Mouse (Mus musculus): ENCODE results near the gene Fgf15. TPM values are rescaled to one million over a fixed set of nuclear protein-coding genes. Genes with fewer than 3 reads are reported as not detected.

Fgf15 gene
- polyA plus RNA-seq, 1 experiment from 2014 or later: 1.5 TPM

- peaks cover 36% of the 10 kb centered on the region for H3K36me3 ChIP-seq
- H3K27me3 ChIP-seq (ENCODE audit: insufficient read depth, poor library complexity, severe bottlenecking): no peaks in the 10 kb centered on the region
- WGBS: 66% methylated on average over 4 of the region's 4 CpGs
- no peak overlapping the region for H3K4me3 ChIP-seq
- DNase-seq (ENCODE audit: low spot score): no peak
- H3K9me3 ChIP-seq: no peaks in the 10 kb centered on the region
- H3K4me1 ChIP-seq: peaks cover 23% of the 10 kb centered on the region
- peak overlapping the region; percentile 18; the same call in 1 of the 2 replicates for H3K27ac ChIP-seq
These were observed 31.9 kb downstream of the Fgf15 start for GRCm38 (mm10) chr7:144928009-144928888.

GRCm38 (mm10) chr7:144928889-144929210 is 32.5 kb downstream of the Fgf15 start:
- peaks cover 42% of the 10 kb centered on the region for H3K36me3 ChIP-seq
- DNase-seq (ENCODE audit: low spot score): no peak
- whole genome bisulfite sequencing: 77% methylated on average over 6 of the region's 6 CpGs
- no peak overlapping the region for H3K4me3 ChIP-seq
- no peaks in the 10 kb centered on the region for H3K27me3 ChIP-seq (ENCODE audit: insufficient read depth, poor library complexity, severe bottlenecking)
- H3K4me1 ChIP-seq: peaks cover 23% of the 10 kb centered on the region
- H3K27ac ChIP-seq: 0 out of 2 replicates have a peak overlapping the region, but pooled peaks have one; percentile 18
- no peaks in the 10 kb centered on the region for H3K9me3 ChIP-seq

DNA sequence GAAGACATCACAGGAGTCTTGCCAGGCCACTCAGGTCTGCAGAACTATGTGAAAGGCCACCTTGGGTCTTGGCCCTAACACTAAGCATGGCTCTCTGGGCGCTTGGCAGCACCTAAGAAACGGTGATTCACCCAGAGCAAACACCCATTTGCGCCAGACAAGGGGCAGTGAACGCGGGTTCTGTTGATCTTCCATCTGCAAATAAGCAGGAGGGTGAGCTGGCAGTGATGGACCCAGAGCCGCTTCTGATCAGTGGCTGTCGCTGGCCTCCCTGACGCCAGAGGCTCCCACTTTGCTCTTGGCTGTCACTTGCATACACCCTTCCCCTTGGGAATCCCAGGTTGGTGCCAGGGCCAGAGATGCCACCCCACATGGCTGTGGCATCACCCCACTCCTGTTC is 33.2 kb downstream of the Fgf15 start:
- no peaks in the 10 kb centered on the region for H3K27me3 ChIP-seq (ENCODE audit: insufficient read depth, poor library complexity, severe bottlenecking)
- H3K9me3 ChIP-seq: no peaks in the 10 kb centered on the region
- DNase-seq (ENCODE audit: low spot score): no peak
- H3K27ac ChIP-seq: no peak overlapping the region
- H3K4me1 ChIP-seq: peaks cover 23% of the 10 kb centered on the region
- H3K4me3 ChIP-seq: no peak overlapping the region
- H3K36me3 ChIP-seq: peaks cover 46% of the 10 kb centered on the region
- 77% methylated on average over 8 of the region's 8 CpGs for WGBS

DNA sequence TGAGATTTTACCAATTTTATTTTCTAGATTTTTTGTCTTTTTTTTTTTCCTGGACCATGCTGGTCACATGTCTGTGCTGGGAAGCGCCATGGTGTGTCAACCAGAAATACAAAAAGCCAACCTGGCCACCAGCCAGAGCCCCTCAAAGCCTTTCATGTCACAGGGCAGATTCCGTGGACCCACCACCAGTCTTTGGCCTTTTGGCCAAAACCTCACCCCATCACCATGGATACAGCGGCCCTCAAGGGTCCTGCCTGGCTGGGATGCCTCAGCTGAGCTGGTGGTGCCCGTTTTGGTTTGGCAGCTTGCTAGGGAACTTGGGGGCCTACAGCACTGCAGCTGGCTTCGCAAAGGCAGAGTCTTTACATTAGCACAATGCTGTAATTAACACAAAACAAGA is 33.6 kb downstream of the Fgf15 start:
- DNase-seq (ENCODE audit: low spot score): no peak
- Histone ChIP-seq H3K27me3 (ENCODE audit: insufficient read depth, poor library complexity, severe bottlenecking) (no peaks in the 10 kb centered on the region), H3K4me1 (peaks cover 23% of the 10 kb centered on the region), H3K4me3 (no peak overlapping the region), H3K9me3 (no peaks in the 10 kb centered on the region), H3K27ac (no peak overlapping the region), H3K36me3 (peaks cover 49% of the 10 kb centered on the region)
- WGBS: 79% methylated on average over 5 of the region's 5 CpGs

DNA sequence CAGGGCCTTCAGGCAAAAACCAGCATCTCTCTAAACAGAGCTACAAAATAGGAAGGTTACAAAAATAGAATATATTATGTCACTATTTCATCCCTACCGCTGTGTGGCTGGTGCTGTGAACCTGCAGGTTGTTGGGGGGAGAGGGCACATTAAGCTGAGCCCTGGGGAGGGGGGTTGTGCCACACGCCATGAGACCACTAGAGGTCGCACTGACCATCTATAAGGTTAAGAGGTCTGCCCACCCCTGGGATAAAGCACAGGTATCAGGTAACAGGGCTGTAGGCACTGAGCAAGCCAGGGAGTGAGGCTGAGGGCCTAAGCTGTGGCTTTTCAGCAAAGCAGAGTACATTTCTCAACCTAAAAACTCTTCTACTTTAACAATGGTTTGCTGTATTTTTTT is 35.4 kb downstream of the Fgf15 start:
- WGBS: 19% methylated on average over 3 of the region's 3 CpGs
- Histone ChIP-seq H3K9me3 (no peaks in the 10 kb centered on the region), H3K36me3 (peaks cover 67% of the 10 kb centered on the region), H3K4me3 (no peak overlapping the region), H3K27ac (no peak overlapping the region), H3K27me3 (ENCODE audit: insufficient read depth, poor library complexity, severe bottlenecking) (no peaks in the 10 kb centered on the region), H3K4me1 (peaks cover 33% of the 10 kb centered on the region)
- no peak for DNase-seq (ENCODE audit: low spot score)

DNA sequence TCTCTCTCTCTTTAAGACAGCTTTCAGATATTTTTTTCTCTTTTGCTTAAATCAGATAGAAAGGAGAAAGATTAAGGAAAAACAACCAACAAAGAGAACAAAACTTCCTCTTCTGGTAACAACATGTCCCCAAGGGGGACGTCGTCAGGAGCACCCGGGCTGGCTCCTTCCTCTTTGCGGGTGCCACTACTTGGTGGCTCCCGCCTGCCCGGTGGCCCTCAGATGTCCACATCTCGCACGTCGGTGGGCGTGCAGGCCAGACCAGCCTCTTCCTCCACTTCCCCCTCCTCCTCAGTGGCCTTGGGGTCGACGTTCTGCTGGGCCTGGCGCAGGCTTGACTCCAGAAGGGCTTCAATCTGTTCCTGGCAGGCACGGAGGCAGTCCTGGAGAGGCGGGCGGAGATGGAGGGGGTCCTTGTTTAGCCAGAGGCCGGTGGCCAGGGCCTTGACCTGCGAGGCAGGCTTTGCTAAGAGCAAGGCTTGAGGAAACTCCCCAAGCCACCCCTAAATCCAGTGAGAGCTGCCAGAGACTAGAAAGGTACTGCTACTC is 36.1 kb downstream of the Fgf15 start:
- 78% methylated on average over 18 of the region's 18 CpGs for WGBS
- H3K36me3 ChIP-seq: peaks cover 73% of the 10 kb centered on the region
- no peaks in the 10 kb centered on the region for H3K27me3 ChIP-seq (ENCODE audit: insufficient read depth, poor library complexity, severe bottlenecking)
- H3K4me1 ChIP-seq: peaks cover 34% of the 10 kb centered on the region
- H3K27ac ChIP-seq: 0 out of 2 replicates have a peak overlapping the region, but pooled peaks have one; percentile 13
- no peak overlapping the region for H3K4me3 ChIP-seq
- H3K9me3 ChIP-seq: no peaks in the 10 kb centered on the region
- DNase-seq (ENCODE audit: low spot score): no peak

DNA sequence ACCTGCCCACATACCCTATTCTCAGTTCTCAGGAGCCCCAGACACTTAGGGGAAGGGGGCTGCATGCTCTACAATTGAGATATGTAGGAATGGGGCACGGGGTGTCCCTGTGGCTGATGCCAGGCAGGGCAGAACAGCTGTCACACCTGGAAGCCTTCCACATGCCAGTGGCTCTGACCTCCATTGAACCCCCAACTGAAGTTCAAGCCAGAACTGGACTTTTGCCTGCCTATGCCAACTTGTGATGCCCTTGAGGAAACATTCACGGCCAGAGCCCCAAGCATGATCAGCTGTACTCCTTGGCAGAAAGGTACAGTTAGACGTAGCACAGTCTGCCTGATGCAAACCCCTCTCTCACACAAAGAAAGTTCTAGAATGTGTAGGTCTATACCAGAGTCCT is 37.0 kb downstream of the Fgf15 start:
- H3K4me1 ChIP-seq: peaks cover 33% of the 10 kb centered on the region
- no peaks in the 10 kb centered on the region for H3K27me3 ChIP-seq (ENCODE audit: insufficient read depth, poor library complexity, severe bottlenecking)
- H3K27ac ChIP-seq: no peak overlapping the region
- no peak overlapping the region for H3K4me3 ChIP-seq
- no peak for DNase-seq (ENCODE audit: low spot score)
- peaks cover 76% of the 10 kb centered on the region for H3K36me3 ChIP-seq
- no peaks in the 10 kb centered on the region for H3K9me3 ChIP-seq
- WGBS: 82% methylated on average over 3 of the region's 3 CpGs

DNA sequence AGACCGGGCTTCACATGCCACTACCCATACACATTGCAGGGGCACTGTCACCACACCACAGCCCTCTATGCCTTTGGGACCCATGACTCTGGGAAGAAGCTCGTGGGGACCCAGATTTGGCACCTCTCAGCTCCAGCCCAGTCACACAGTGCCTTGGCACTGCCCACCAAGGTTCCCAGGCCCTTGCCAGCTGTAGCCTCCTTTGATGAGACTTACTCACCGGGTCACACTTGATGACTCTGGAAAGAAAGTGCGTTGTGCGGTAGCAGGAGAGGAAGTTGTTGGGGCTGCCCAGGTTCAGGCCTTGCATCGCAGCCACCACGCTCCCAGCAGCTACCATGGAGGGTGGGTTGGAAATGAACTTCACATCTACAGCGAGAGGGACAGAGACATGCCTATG is 37.5 kb downstream of the Fgf15 start:
- no peaks in the 10 kb centered on the region for H3K27me3 ChIP-seq (ENCODE audit: insufficient read depth, poor library complexity, severe bottlenecking)
- peaks cover 76% of the 10 kb centered on the region for H3K36me3 ChIP-seq
- H3K27ac ChIP-seq: no peak overlapping the region
- H3K4me1 ChIP-seq: peaks cover 29% of the 10 kb centered on the region
- 88% methylated on average over 8 of the region's 8 CpGs for WGBS
- no peaks in the 10 kb centered on the region for H3K9me3 ChIP-seq
- no peak for DNase-seq (ENCODE audit: low spot score)
- H3K4me3 ChIP-seq: no peak overlapping the region

DNA sequence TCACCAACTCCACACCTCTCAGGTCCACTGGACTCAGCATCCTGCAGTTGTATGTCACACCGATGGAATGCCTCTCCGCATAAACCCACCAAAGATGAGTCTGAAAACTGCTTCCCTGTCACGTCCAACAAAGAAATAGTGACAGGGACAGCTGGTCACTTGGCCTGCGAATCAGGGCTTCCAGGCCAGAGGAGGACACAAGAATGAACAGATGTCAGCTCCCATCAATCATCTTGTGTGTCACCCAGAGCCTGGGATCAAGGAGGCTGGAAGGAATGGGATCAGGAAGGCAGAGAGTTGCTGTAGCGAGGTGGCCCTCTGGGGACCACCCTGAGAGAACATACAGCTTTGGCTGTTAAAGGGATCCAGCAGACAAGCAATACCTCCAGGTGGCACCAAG is 38.6 kb downstream of the Fgf15 start:
- Histone ChIP-seq H3K4me1 (peaks cover 25% of the 10 kb centered on the region), H3K27ac (no peak overlapping the region), H3K4me3 (no peak overlapping the region), H3K9me3 (no peaks in the 10 kb centered on the region), H3K36me3 (peaks cover 70% of the 10 kb centered on the region), H3K27me3 (ENCODE audit: insufficient read depth, poor library complexity, severe bottlenecking) (no peaks in the 10 kb centered on the region)
- DNase-seq (ENCODE audit: low spot score): no peak
- WGBS: 77% methylated on average over 5 of the region's 5 CpGs

GRCm38 (mm10) chr7:144935563-144935962 is 39.2 kb downstream of the Fgf15 start:
- WGBS: 57% methylated on average over 5 of the region's 5 CpGs
- no peaks in the 10 kb centered on the region for H3K27me3 ChIP-seq (ENCODE audit: insufficient read depth, poor library complexity, severe bottlenecking)
- no peak for DNase-seq (ENCODE audit: low spot score)
- H3K4me1 ChIP-seq: peaks cover 27% of the 10 kb centered on the region
- H3K4me3 ChIP-seq: no peak overlapping the region
- no peak overlapping the region for H3K27ac ChIP-seq
- H3K36me3 ChIP-seq: peaks cover 65% of the 10 kb centered on the region
- H3K9me3 ChIP-seq: no peaks in the 10 kb centered on the region

DNA sequence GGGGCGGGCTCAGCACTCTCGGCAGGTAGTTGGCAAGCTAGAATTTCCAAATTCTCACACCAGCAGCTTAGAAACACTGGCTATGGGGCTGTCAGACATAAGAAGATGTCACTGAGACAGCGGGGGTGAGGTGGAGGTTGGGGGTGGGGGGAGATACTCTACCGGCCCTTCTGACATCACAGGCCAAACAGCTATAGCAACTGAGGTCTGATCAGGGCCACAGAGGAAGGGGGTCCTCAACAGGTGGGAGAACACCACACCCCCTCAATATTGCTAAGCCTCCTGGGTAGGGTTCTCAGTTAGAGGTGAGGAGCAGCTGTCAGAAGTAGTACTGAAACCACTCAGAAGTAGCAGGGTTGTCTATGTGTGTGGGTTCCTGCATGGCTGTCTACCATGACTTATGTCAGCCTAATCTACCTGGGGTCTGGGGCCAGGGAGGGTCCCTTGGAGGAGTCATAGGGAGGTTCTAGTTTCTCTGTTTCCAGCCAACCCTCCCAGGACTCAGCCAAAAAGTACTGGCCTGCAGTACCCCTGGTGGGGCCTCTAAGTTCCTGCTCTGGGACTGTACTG is 40.1 kb downstream of the Fgf15 start:
- Histone ChIP-seq H3K27ac (0 out of 2 replicates have a peak overlapping the region, but pooled peaks have one; percentile 9), H3K27me3 (ENCODE audit: insufficient read depth, poor library complexity, severe bottlenecking) (no peaks in the 10 kb centered on the region), H3K4me1 (peaks cover 33% of the 10 kb centered on the region), H3K4me3 (no peak overlapping the region), H3K9me3 (no peaks in the 10 kb centered on the region), H3K36me3 (peaks cover 61% of the 10 kb centered on the region)
- 85% methylated on average over 4 of the region's 4 CpGs for WGBS
- no peak for DNase-seq (ENCODE audit: low spot score)

GRCm38 (mm10) chr7:144937490-144937889 is 41.2 kb downstream of the Fgf15 start:
- WGBS: 6% methylated on average over 20 of the region's 20 CpGs
- peaks cover 52% of the 10 kb centered on the region for H3K36me3 ChIP-seq
- DNase-seq (ENCODE audit: low spot score): peak; percentile 92
- peaks cover 2% of the 10 kb centered on the region; the same call in 1 of the 2 replicates for H3K27me3 ChIP-seq (ENCODE audit: insufficient read depth, poor library complexity, severe bottlenecking)
- no peaks in the 10 kb centered on the region for H3K9me3 ChIP-seq
- H3K4me1 ChIP-seq: peaks cover 40% of the 10 kb centered on the region
- peak overlapping the region; percentile 95 for H3K27ac ChIP-seq
- H3K4me3 ChIP-seq: peak overlapping the region; percentile 85

- DNase-seq (ENCODE audit: low spot score): no peak
- peaks cover 47% of the 10 kb centered on the region for H3K36me3 ChIP-seq
- H3K4me3 ChIP-seq: peak overlapping the region; percentile 85
- H3K9me3 ChIP-seq: no peaks in the 10 kb centered on the region
- H3K4me1 ChIP-seq: peaks cover 45% of the 10 kb centered on the region
- WGBS: 1% methylated on average over 39 of the region's 39 CpGs
- H3K27ac ChIP-seq: peak overlapping the region; percentile 95
- peaks cover 7% of the 10 kb centered on the region; the same call in 1 of the 2 replicates for H3K27me3 ChIP-seq (ENCODE audit: insufficient read depth, poor library complexity, severe bottlenecking)
These were observed 41.7 kb downstream of the Fgf15 start for GRCm38 (mm10) chr7:144937899-144938517.

Measured in heart, embryonic 10.5 days (tissue).